Mouse (Mus musculus): Measurements from ENCODE around the gene Ncoa7.
A peak's percentile ranks its signal among the peaks of the same experiment; 100 is the strongest.
"Not testable (repeated sequence)": the region's sequence is repeated elsewhere in the genome, so short reads cannot be mapped to it uniquely, and the experiment has no call there.

Ncoa7 gene

GRCm38 (mm10) chr10:30787684-30788339, 15.3 kb downstream of the Ncoa7 start:
- no peak for DNase-seq (ENCODE audit: low spot score)

GRCm38 (mm10) chr10:30786103-30786754, 16.9 kb downstream of the Ncoa7 start:
- DNase-seq (ENCODE audit: low spot score) = no peak

- not testable (repeated sequence) for DNase-seq (ENCODE audit: low spot score)
These were observed 22.2 kb downstream of the Ncoa7 start for GRCm38 (mm10) chr10:30780921-30781320.

- no peak for DNase-seq (ENCODE audit: low spot score)
These were observed 24.9 kb downstream of the Ncoa7 start for GRCm38 (mm10) chr10:30778240-30778639.

- DNase-seq (ENCODE audit: low spot score) = no peak
These were observed 27.1 kb downstream of the Ncoa7 start for GRCm38 (mm10) chr10:30775987-30776386.

- no peak for DNase-seq (ENCODE audit: low spot score)
These were observed 27.6 kb downstream of the Ncoa7 start for GRCm38 (mm10) chr10:30775568-30775967.

- DNase-seq (ENCODE audit: low spot score) = no peak
These were observed 28.7 kb downstream of the Ncoa7 start for GRCm38 (mm10) chr10:30774396-30774795.

GRCm38 (mm10) chr10:30773181-30773580, 29.9 kb downstream of the Ncoa7 start:
- no peak for DNase-seq (ENCODE audit: low spot score)

- DNase-seq (ENCODE audit: low spot score) = no peak
These were observed 31.5 kb downstream of the Ncoa7 start for GRCm38 (mm10) chr10:30771417-30772158.

- no peak for DNase-seq (ENCODE audit: low spot score)
These were observed 34.3 kb downstream of the Ncoa7 start for GRCm38 (mm10) chr10:30768820-30769219.

- no peak for DNase-seq (ENCODE audit: low spot score)
These were observed 34.9 kb downstream of the Ncoa7 start for GRCm38 (mm10) chr10:30768250-30768649.

- peak; percentile 72 for DNase-seq (ENCODE audit: low spot score)
These were observed 39.9 kb downstream of the Ncoa7 start for GRCm38 (mm10) chr10:30763179-30763770.

GRCm38 (mm10) chr10:30762284-30762964, 40.7 kb downstream of the Ncoa7 start:
- DNase-seq (ENCODE audit: low spot score) = no peak

- no peak for DNase-seq (ENCODE audit: low spot score)
These were observed 43.6 kb downstream of the Ncoa7 start for GRCm38 (mm10) chr10:30759360-30760147.

- no peak for DNase-seq (ENCODE audit: low spot score)
These were observed 47.1 kb downstream of the Ncoa7 start for GRCm38 (mm10) chr10:30756064-30756463.

- no peak for DNase-seq (ENCODE audit: low spot score)
These were observed 48.2 kb downstream of the Ncoa7 start for GRCm38 (mm10) chr10:30754825-30755457.

GRCm38 (mm10) chr10:30754082-30754481, 49.0 kb downstream of the Ncoa7 start:
- no peak for DNase-seq (ENCODE audit: low spot score)

- no peak for DNase-seq (ENCODE audit: low spot score)
These were observed 50.6 kb downstream of the Ncoa7 start for GRCm38 (mm10) chr10:30752485-30752884.

- DNase-seq (ENCODE audit: low spot score) = no peak
These were observed 51.5 kb downstream of the Ncoa7 start for GRCm38 (mm10) chr10:30751586-30751985.

- DNase-seq (ENCODE audit: low spot score) = peak; percentile 46
These were observed 53.3 kb downstream of the Ncoa7 start for GRCm38 (mm10) chr10:30749807-30750206.

Data from spleen, adult 12 weeks (tissue).